Mouse (Mus musculus) adrenal gland, postnatal 14 days (tissue): Measurements from ENCODE around the gene Ndufa11. TPM values are rescaled to one million over a fixed set of nuclear protein-coding genes. Genes with fewer than 3 reads are reported as not detected.
A peak's percentile ranks its signal among the peaks of the same experiment; 100 is the strongest.

Source experiments
- DNase-seq: peaks from one replicate; pipeline ENCODE4 v3.0.0; 2021; ENCODE audit warnings: mixed read lengths
- long read RNA-seq, 2 experiments: library from polyadenylated mRNA; stranded (forward); transcript quantifications; one replicate each; pipeline ENCODE4 v2.0.0; 2021
- total RNA-seq: library from RNA; stranded (reverse); gene quantifications from 2 replicates; pipeline ENCODE4 v1.2.3, GENCODE M21; 2021

Gene Ndufa11
- 382 and 386 TPM in 2 replicates for total RNA-seq
- long read RNA-seq, experiment 1, transcript Ndufa11-204 (4 exons, 493 nt) = minor isoform, 28 of 288 reads
- long read RNA-seq, experiment 1, transcript Ndufa11-201 (4 exons, 545 nt) = major isoform, 236 of 288 reads
- long read RNA-seq, experiment 1, partial matches to known transcripts = 3 of 288 reads
- long read RNA-seq, experiment 1, other reads (novel, unspliced or antisense) = 18 of 288 reads
- long read RNA-seq, experiment 2, transcript Ndufa11-204 (4 exons, 493 nt) = minor isoform, 34 of 408 reads
- long read RNA-seq, experiment 2, transcript Ndufa11-201 (4 exons, 545 nt) = major isoform, 322 of 408 reads
- long read RNA-seq, experiment 2, partial matches to known transcripts = 4 of 408 reads
- long read RNA-seq, experiment 2, other reads (novel, unspliced or antisense) = 46 of 408 reads

- DNase-seq = peak; percentile 97
Measured at GRCm38 (mm10) chr17:56717363-56718058, at the start of gene Ndufa11, which contains the start of gene Vmac. Ndufa11 (plus strand) TSS chr17:56717767. Vmac (minus strand) TSS chr17:56718022.

- peak; percentile 93 for DNase-seq
Measured at GRCm38 (mm10) chr17:56668384-56669144, 49.0 kb upstream of the Ndufa11 start.

- no peak for DNase-seq
Measured at GRCm38 (mm10) chr17:56669766-56670165, 47.8 kb upstream of the Ndufa11 start.

DNA sequence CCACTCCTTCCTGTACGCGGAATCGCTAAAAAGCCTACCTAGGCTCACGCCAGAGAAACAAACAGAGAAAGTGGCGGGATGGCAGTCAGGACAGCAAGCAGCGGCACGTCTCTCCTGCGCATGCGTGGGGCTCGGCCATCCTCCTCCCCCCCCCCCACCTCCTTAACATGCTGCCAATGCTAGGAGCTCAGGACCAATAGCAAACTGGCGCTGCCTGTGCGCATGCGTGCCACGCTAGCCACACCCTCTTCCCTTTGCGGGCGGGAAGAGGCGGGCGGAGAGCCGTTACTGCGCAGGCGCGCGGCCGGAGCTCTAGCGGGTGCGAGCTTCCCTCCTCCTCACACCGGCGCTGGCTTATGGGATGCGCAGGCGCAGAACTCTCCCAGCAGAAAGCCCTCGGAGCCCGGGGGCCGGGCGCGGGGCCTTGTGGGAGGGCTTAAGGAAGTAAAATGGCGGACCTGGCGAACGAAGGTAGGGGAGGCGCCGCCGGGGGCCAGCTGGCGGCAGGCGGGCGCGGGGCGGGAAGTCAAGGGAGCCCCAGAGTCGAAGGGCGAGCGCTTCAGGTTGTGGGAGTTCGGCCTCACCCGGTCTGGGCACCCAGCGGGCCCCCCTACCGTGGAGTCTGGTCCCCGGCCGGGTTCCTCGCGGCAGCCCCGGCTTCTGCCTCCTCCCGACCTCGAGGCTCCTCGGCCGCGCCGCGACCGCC, 44.5 kb upstream of the Ndufa11 start, which contains the start of gene Ranbp3:
TSS of gene Ranbp3 (plus strand) at position 354 of the 706 bp plus-strand sequence.
- DNase-seq = peak; percentile 100

GRCm38 (mm10) chr17:56673647-56674416, 43.7 kb upstream of the Ndufa11 start:
- DNase-seq = no peak

DNA sequence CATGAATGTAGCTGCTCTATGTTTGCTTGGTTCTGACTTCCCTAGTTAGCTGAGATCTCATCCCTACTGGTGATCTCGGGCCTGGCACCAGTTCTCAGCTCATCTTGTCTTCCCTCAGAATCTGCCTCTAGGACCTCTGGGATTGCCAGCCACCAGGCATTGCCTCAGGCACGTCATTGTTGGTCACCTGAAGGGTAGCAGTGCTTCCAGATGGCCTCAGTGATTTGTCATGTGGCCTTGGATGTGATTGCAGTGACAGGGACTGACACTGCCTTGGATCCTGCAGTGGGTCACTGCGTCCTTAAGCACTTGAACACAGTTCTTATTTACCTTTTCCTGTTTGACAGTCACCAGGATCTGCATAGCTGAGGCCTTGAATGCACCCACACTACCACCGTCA, 35.8 kb upstream of the Ndufa11 start:
- peak; percentile 52 for DNase-seq

DNA sequence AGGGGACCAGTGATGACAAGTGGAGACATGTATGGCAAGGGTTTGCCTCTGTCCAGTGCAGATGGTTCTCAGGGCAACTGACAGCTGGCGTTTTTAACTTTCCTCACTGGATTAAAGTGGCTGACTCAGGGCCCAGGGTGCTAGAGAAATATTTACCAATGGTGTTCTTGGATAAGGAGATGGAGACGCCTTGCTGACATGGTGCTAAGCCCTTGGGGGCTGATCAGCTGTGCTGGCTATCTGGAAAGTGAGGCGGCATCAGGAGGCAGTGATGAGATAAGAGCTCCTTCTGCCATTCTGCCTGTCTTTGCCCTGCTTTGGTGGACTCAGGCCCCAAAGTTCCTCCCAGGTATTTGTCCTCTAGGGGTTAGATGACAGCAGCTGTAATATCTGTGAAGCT, 34.7 kb upstream of the Ndufa11 start:
- no peak for DNase-seq

DNA sequence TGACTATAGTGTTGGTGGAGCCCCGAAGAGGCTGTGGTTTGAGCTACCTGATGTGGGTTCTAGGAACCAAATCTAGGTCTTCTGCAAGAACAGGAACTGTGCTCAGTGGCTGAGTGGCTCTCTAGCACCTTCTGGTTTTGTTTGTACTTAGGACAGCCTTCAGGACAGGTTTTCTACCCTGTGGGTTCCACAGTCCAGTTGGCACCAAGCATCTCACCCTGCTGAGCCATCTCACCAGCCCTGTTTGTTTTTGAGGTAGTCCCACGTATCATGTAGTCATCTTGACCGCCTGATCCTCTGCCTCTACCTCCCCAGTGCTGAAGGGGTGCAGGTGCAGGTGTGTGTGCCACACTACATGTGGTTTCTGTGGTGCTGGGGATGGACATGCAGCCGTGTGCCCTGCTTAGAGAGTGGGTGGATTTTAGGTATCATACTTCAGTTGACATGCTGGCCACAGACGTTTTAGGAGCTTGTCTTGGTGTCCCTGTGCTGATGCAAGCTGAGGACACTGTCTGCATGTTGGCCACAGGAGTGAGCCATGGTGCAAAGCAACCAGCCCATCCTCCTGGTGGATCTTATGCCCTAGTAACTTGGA, 33.9 kb upstream of the Ndufa11 start:
- DNase-seq = no peak

- DNase-seq = no peak
Measured at GRCm38 (mm10) chr17:56684649-56685048, 32.9 kb upstream of the Ndufa11 start.

DNA sequence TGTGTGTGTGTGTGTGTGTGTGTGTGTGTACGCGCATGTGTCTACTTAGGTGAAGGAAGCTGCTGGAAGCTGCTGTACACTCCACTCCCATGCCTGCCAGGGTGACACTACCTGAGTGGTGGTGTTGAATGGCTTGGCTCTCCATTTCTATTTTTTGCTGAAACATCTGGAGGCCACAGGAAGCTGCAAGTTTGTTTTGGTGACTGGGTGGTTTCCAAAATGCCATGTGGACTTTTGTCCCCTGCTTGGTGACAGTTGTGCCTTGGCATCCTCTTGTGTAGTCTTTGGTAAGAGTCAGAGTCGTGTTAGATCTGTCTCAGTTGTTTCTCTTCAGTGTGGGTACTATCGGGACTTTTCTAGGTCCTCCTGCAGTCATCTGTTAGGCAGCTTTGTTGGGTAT, 30.8 kb upstream of the Ndufa11 start:
- no peak for DNase-seq

DNA sequence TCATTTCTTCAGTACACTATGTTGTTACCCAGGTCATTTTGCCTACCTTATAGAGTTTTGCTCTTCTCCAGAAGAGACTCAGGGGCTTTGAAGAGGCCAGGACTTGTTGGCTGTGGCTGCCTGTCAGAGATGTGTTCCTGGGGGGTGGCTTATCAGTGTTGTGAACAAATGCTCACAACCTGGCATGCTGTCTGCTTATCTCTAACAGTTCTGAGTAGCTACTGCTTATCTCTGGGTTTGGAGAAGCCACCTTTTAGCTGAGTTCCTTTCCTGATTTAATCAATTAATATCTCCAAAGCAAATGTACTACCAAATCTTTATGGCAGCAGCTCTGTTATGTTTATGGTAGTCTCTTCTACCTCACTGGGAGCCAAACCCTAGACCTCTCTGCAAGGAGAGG, 29.5 kb upstream of the Ndufa11 start:
- DNase-seq = no peak

DNA sequence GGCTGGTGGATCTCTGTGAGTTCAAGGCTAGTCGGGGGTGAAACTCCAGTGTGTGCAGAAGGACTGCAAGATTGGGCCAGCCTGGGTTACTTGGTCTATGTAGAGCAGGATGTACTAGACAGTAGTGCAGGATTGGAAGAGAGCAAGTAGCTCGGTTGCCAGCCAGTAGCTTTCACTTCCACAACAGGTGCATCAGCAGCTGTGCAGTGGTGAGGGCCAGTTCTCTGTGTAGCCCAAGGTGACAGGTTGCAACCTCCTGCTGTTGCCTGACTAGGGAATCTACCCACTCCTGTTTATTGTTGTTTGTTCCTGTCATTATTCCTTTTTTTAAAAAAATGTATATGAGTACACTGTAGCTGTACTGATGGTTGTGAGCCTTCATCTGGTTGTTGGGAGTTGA, 28.9 kb upstream of the Ndufa11 start:
- no peak for DNase-seq

DNA sequence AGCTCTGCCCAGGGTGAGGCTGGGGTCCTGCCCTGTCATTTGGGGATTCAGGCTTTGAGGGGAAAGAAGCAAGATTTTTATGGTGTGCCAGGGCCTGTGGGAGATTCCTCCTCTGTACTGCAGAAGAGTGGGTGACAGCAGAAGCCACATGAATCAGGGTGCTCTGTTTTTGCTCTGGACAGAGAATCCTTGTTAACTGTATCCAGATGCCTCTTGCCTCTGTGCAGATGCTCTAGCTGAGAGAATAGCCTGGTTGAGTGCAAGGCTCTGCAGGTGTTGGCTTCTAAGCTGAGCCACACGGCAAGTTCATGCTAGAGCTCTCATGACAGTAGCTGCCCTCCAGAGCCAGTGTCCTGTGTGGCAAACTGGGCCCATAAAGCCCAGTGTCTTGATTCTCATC, 24.2 kb upstream of the Ndufa11 start:
- DNase-seq = no peak

GRCm38 (mm10) chr17:56693851-56694310, 23.7 kb upstream of the Ndufa11 start:
- peak; percentile 85 for DNase-seq

- no peak for DNase-seq
Measured at GRCm38 (mm10) chr17:56700451-56700850, 17.1 kb upstream of the Ndufa11 start.

- no peak for DNase-seq
Measured at GRCm38 (mm10) chr17:56703038-56703437, 14.5 kb upstream of the Ndufa11 start.

DNA sequence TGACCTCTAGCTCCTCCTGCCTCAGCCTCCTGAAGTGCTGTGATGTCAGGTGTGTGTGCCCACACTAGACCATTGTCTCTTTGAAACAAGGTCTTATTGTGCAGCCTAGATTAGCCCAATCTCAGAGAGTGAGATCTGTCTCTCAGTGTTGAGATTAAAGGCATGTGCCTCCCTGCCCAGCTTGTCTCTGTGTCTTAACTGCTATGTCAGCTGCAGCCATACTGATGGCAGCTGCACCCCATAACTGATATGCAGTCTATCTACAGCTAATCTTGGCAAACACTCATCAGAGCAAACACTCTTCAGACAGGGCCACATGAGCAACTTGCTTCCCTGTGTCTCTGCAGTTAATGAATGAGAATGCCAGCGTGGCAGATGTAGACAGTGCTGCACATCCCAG, 11.1 kb upstream of the Ndufa11 start:
- DNase-seq = no peak

DNA sequence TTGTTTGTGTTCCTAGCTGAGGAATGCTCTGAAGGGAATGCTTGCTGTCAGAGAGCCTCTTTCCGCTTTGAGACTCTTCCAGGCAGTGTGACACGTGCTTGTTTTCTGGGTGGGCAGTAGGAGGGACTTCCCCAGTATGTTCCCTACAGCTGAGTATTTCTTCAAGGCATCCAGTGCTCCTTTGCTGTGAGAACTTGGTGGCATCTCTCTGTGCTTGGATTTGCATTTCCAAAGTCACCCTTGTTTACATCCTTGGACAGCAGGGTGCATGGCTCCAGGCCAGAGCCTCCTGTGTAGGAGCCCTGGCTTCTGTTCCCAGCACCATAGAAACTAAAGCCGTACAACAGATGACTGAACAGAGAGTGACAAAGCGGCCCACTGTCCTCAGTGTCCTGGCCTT, 8.9 kb upstream of the Ndufa11 start:
- DNase-seq = no peak

DNA sequence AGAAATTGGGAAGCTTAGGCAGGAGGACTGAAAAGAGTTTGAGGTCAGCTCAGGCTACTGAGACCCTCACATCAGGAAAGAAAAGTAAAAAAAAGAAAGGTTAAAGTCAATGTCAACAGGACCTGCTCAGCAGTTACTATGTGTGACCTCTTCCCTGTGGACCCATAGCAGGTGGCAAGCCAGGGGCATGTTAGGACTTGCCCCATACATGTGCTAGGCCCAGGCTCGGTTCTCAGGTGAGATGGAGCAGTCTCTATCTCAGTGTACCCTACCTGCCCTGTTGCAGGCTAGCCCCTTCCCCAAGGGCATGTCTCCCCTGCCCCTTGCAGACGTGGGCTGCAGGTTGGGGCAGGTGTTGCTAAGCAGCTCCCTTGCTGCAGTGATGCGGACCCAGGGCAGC, 7.9 kb upstream of the Ndufa11 start:
- DNase-seq = no peak

DNA sequence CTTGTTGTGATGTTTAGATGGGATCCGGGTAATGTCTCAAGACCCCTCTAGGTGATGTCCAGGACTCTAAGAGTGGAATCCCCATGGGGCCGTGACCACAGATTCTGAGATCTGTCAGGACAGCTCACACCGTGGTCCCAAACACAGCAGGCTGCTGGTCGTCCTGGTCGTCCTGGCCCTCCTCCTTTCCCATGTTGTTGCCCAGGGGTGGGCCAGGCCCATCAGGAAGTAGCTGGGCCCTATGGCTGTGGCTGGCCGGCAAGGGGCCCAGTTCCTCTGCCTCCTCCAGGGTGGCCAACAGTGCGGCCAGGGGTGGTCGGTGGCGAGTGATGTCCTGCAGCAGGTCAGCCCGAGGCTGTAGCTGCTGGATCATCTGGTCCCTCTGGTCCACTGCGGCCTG, 2.2 kb upstream of the Ndufa11 start:
- no peak for DNase-seq
